Mouse (Mus musculus) olfactory bulb, adult 2 months (tissue): ENCODE data around the gene Kalrn.

Experiments used
- CTCF ChIP-seq: fragments of 200-500 bp; IDR thresholded peaks from 2 replicates; pipeline ENCODE4 v1.5.1; 2012; ENCODE audit warnings: low read depth, mild to moderate bottlenecking, low read length, moderate library complexity; ENCODE audit not compliant: insufficient read depth
- POLR2A ChIP-seq: fragments of 200-500 bp; IDR thresholded peaks from 2 replicates; pipeline ENCODE4 v1.6.1; 2012; ENCODE audit warnings: mild to moderate bottlenecking, low read depth, low read length, moderate library complexity; ENCODE audit not compliant: insufficient read depth

GRCm38 (mm10) chr16:34605679-34606078, 32.3 kb upstream of the Kalrn start:
- no peak for TF ChIP-seq CTCF
- no peak for TF ChIP-seq POLR2A
